Mouse (Mus musculus) ES-CJ7 (cell line): ENCODE results near the gene Sh3gl2.

Experiments
- DNase-seq: peaks from one replicate; pipeline ENCODE4 v3.0.0; 2011; ENCODE audit warnings: low read depth, low spot score

Sh3gl2 gene

GRCm38 (mm10) chr4:85594159-85594558, 389.2 kb downstream of the Sh3gl2 start:
- no peak for DNase-seq

GRCm38 (mm10) chr4:85613331-85613730, 408.4 kb downstream of the Sh3gl2 start:
- DNase-seq, result no peak

- DNase-seq, result no peak
Measured at GRCm38 (mm10) chr4:85618746-85619145, 413.8 kb downstream of the Sh3gl2 start.

DNA sequence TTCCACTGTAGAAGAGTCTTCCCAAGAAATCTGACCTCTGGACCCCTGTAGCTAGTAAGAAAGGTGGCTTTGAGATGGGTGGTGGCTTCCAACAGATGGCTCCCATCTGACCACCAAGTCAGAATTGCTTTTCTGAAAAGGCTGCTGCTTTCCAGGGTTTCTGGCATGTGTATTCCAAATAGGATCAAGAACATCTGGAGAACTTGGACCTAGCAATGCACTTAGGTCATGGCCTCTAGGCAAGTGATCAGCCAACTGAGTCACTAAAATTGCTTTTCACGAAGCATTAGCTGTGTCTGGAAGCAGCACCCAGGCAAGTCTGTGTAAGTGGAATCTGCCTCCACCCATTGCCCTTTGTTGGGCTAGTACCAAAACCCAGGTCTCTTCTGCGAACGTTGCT, 414.3 kb downstream of the Sh3gl2 start:
- DNase-seq, result no peak

GRCm38 (mm10) chr4:85629381-85629780, 424.5 kb downstream of the Sh3gl2 start:
- DNase-seq, result no peak

DNA sequence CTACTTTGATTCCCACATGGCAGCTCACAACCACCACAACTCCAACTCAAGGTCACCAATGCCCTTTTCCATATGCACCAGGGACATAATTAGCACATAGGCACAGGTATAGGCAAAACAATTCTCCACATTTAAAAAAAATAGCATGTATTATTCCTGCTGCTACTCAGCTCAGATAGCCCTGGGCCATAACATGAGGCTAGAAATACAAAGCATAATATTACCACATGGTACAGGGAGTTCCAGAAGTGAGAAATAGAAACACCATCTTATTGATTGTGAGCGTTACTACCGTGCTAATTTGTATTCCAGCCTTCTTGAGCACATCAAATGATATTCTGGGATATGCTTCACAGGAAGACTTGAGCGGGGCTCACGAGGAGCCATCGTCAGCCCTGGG, 464.3 kb downstream of the Sh3gl2 start:
- no peak for DNase-seq

DNA sequence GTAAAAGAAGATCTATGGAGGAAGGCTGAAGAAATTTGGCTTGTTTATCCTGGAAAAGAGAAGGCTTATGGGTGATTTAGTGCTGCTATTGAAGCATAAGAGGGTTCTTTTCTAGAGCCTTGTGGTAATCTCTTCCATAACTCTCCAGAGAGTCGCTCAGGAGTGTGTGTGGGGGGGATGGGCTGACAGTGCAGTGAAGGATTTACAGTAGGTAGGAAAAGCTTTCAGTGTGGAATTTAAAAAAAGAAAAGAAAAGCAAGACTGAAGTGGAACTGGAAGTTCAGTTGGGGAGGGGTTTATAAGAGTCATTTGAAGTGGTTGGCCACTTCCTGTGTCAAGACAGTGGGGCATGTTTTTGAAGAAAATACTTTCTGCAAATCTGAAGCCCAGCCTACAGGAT, 464.8 kb downstream of the Sh3gl2 start:
- DNase-seq, result no peak

DNA sequence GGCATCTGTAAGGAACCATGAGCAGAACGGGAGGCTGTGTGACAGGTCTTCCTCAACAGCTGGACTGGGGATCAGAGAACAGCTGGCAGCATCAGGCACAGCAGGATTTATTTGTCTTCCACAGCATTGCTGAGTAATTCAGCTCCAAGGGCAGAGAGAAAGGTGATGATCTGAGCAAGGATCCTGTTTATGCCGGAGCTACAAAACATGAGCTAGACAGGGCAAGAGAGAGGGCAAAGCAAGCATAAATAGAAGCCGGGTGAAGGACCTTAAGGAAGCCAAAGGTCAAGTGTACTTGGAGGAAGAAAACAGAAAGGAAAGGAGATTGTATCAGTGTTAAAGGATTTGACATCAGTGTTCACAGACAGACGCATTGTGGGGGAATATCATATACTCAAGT, 467.4 kb downstream of the Sh3gl2 start:
- DNase-seq, result no peak

GRCm38 (mm10) chr4:85677621-85678020, 472.7 kb downstream of the Sh3gl2 start:
- no peak for DNase-seq

- no peak for DNase-seq
Measured at GRCm38 (mm10) chr4:85686160-85686559, 481.2 kb downstream of the Sh3gl2 start.
